Mouse (Mus musculus) MEL (cell line): ENCODE results near the gene Cd151. TPM values are rescaled to one million over a fixed set of nuclear protein-coding genes. Genes with fewer than 3 reads are reported as not detected.

Experiments
- DNase-seq: peaks from one replicate; pipeline ENCODE4 v3.0.0; 2011; ENCODE audit warnings: low read depth, low spot score
- H3K27ac ChIP-seq: 2 replicates; pipeline ENCODE4 v1.5.1; 2012; ENCODE audit warnings: low read depth, mild to moderate bottlenecking, control low read depth, low read length, moderate library complexity; ENCODE audit not compliant: control insufficient read depth
- H3K27me3 ChIP-seq, 2 experiments: fragments of 150-350 bp in 1 of 2; sonication (generic) in 1 of 2; 2 replicates each; pipeline ENCODE4 v1.6.1; 2012; ENCODE audit warnings: low read length in 2 of 2, mild to moderate bottlenecking in 2 of 2, improper control_type of control experiment in 1 of 2, moderate library complexity in 1 of 2; ENCODE audit not compliant: insufficient read depth in 2 of 2, control insufficient read depth in 1 of 2
- H3K36me3 ChIP-seq, 2 experiments: 2 replicates each; pipeline ENCODE4 v1.6.1; 2012 to 2014; ENCODE audit warnings: low read length in 2 of 2, improper control_type of control experiment in 1 of 2, inconsistent platforms in 1 of 2, mild to moderate bottlenecking in 1 of 2; ENCODE audit not compliant: insufficient read depth in 2 of 2, control insufficient read depth in 1 of 2
- H3K4me1 ChIP-seq, 2 experiments: fragments of 150-350 bp in 1 of 2; sonication (generic) in 1 of 2; 2 replicates each; pipeline ENCODE4 v1.6.1; 2012; ENCODE audit warnings: low read length in 2 of 2, improper control_type of control experiment in 1 of 2, mild to moderate bottlenecking in 1 of 2; ENCODE audit not compliant: insufficient read depth in 2 of 2, control insufficient read depth in 1 of 2
- H3K4me3 ChIP-seq, 2 experiments: fragments of 150-350 bp in 1 of 2; sonication (generic) in 1 of 2; 2 replicates each; pipeline ENCODE4 v1.5.1; 2012; ENCODE audit warnings: low read depth in 2 of 2, low read length in 2 of 2, mild to moderate bottlenecking in 2 of 2, moderate library complexity in 2 of 2, control low read depth in 1 of 2, improper control_type of control experiment in 1 of 2; ENCODE audit not compliant: control insufficient read depth in 1 of 2, insufficient read depth in 1 of 2
- H3K79me2 ChIP-seq: 2 replicates; pipeline ENCODE4 v1.6.1; 2012; ENCODE audit warnings: mild to moderate bottlenecking, low read length, moderate library complexity; ENCODE audit not compliant: control insufficient read depth, poor library complexity, insufficient read depth
- H3K9ac ChIP-seq: 2 replicates; pipeline ENCODE4 v1.6.1; 2012; ENCODE audit warnings: low read depth, mild to moderate bottlenecking, control low read depth, low read length, moderate library complexity; ENCODE audit not compliant: control insufficient read depth, poor library complexity, severe bottlenecking
- H3K9me3 ChIP-seq: fragments of 150-350 bp; sonication (generic); replicated peaks from 2 replicates; pipeline ENCODE4 v1.6.1; 2012; ENCODE audit warnings: mild to moderate bottlenecking, low read length, improper control_type of control experiment, moderate library complexity; ENCODE audit not compliant: insufficient read depth
- BHLHE40 ChIP-seq: IDR thresholded peaks from 2 replicates; pipeline ENCODE4 v1.6.1; 2012; ENCODE audit warnings: low read depth, mild to moderate bottlenecking, inconsistent platforms, low read length, improper control_type of control experiment, borderline replicate concordance
- CHD1 ChIP-seq: IDR thresholded peaks from 2 replicates; pipeline ENCODE4 v1.6.1; 2012; ENCODE audit warnings: low read depth, mild to moderate bottlenecking, inconsistent platforms, low read length, improper control_type of control experiment
- CTCF ChIP-seq, 3 experiments: IDR thresholded peaks in 2 of 3; conservative IDR thresholded peaks in 1 of 3; 2 replicates each; pipeline ENCODE4 v1.5.1; 2011 to 2012; ENCODE audit warnings: low read length in 3 of 3, low read depth in 2 of 3, mild to moderate bottlenecking in 2 of 3, improper control_type of control experiment in 1 of 3, inconsistent platforms in 1 of 3, mixed read lengths in 1 of 3, moderate library complexity in 1 of 3; ENCODE audit not compliant: control insufficient read depth in 1 of 3, insufficient read depth in 1 of 3, poor library complexity in 1 of 3, severe bottlenecking in 1 of 3
- ELF1 ChIP-seq: IDR thresholded peaks from 2 replicates; pipeline ENCODE4 v1.6.1; 2014; ENCODE audit warnings: low read depth, mild to moderate bottlenecking, inconsistent platforms, low read length, improper control_type of control experiment, moderate library complexity
- JUND ChIP-seq: IDR thresholded peaks from 2 replicates; pipeline ENCODE4 v1.6.1; 2011; ENCODE audit warnings: low read depth, mild to moderate bottlenecking, improper control_type of control experiment, low read length
- KAT2A ChIP-seq: conservative IDR thresholded peaks from 2 replicates; pipeline ENCODE4 v1.6.1; 2012; ENCODE audit warnings: low read depth, low read length, improper control_type of control experiment, inconsistent platforms
- MEF2A ChIP-seq: IDR thresholded peaks from 2 replicates; pipeline ENCODE4 v1.6.1; 2014; ENCODE audit warnings: low read depth, mild to moderate bottlenecking, inconsistent platforms, low read length, improper control_type of control experiment; ENCODE audit not compliant: poor library complexity, insufficient replicate concordance, severe bottlenecking; ENCODE audit errors: extremely low read depth
- MXI1 ChIP-seq: IDR thresholded peaks from 2 replicates; pipeline ENCODE4 v1.6.1; 2011; ENCODE audit warnings: mild to moderate bottlenecking, low read depth, low read length, improper control_type of control experiment
- MYB ChIP-seq: IDR thresholded peaks from 2 replicates; pipeline ENCODE4 v1.6.1; 2011; ENCODE audit warnings: mild to moderate bottlenecking, low read depth, low read length, improper control_type of control experiment
- MYC ChIP-seq: IDR thresholded peaks from 2 replicates; pipeline ENCODE4 v1.6.1; 2011; ENCODE audit warnings: low read depth, mild to moderate bottlenecking, low read length, improper control_type of control experiment, moderate library complexity
- NRF1 ChIP-seq: IDR thresholded peaks from 2 replicates; pipeline ENCODE4 v1.6.1; 2014; ENCODE audit warnings: low read depth, mild to moderate bottlenecking, inconsistent platforms, low read length, improper control_type of control experiment, moderate library complexity; ENCODE audit not compliant: poor library complexity, insufficient read depth, severe bottlenecking
- POLR2A ChIP-seq, 2 experiments: IDR thresholded peaks; 2 replicates each; pipeline ENCODE4 v1.6.1; 2011 to 2012; ENCODE audit warnings: low read length in 2 of 2, mild to moderate bottlenecking in 2 of 2, control low read depth in 1 of 2, improper control_type of control experiment in 1 of 2, low read depth in 1 of 2, moderate library complexity in 1 of 2; ENCODE audit not compliant: control insufficient read depth in 1 of 2, insufficient read depth in 1 of 2, poor library complexity in 1 of 2
- RCOR1 ChIP-seq: IDR thresholded peaks from 2 replicates; pipeline ENCODE4 v1.6.1; 2012; ENCODE audit warnings: low read depth, mild to moderate bottlenecking, inconsistent platforms, low read length, improper control_type of control experiment
- SIN3A ChIP-seq: IDR thresholded peaks from 2 replicates; pipeline ENCODE4 v1.6.1; 2012; ENCODE audit warnings: low read length, improper control_type of control experiment, inconsistent platforms
- SMC3 ChIP-seq: IDR thresholded peaks from 2 replicates; pipeline ENCODE4 v1.6.1; 2011; ENCODE audit warnings: low read depth, low read length, improper control_type of control experiment
- TAL1 ChIP-seq: IDR thresholded peaks from 2 replicates; pipeline ENCODE4 v1.6.1; 2012; ENCODE audit warnings: mild to moderate bottlenecking, inconsistent platforms, low read length, moderate library complexity, mixed read lengths
- USF2 ChIP-seq, 2 experiments: IDR thresholded peaks; 2 replicates each; pipeline ENCODE4 v1.6.1; 2011 to 2012; ENCODE audit warnings: improper control_type of control experiment in 2 of 2, low read length in 2 of 2, borderline replicate concordance in 1 of 2, inconsistent platforms in 1 of 2, low read depth in 1 of 2, mild to moderate bottlenecking in 1 of 2; ENCODE audit not compliant: insufficient read depth in 1 of 2
- ZKSCAN1 ChIP-seq: IDR thresholded peaks from 2 replicates; pipeline ENCODE4 v1.6.1; 2012; ENCODE audit warnings: low read depth, mild to moderate bottlenecking, inconsistent platforms, low read length, improper control_type of control experiment, moderate library complexity
- ZMIZ1 ChIP-seq: IDR thresholded peaks from 2 replicates; pipeline ENCODE4 v1.6.1; 2012; ENCODE audit warnings: low read depth, mild to moderate bottlenecking, inconsistent platforms, low read length, improper control_type of control experiment, moderate library complexity
- polyA plus RNA-seq, 2 experiments: library from polyadenylated mRNA; stranded (reverse) in 1 of 2; unstranded in 1 of 2; fragments of >175 nt in 1 of 2; fragments of >200 nt in 1 of 2; gene quantifications; 2 replicates each; pipeline versions ENCODE4 v1.2.1 to v1.2.4; 2012; ENCODE audit warnings: low replicate concordance in 2 of 2, low read depth in 1 of 2; ENCODE audit not compliant: insufficient read length in 2 of 2, insufficient read depth in 1 of 2, missing spikeins in 1 of 2
- total RNA-seq: library from RNA; depleted of rRNA; stranded (reverse); fragments of 300-350 nt; gene quantifications from 2 replicates; pipeline ENCODE4 v1.2.3, GENCODE M21; 2012

Gene Cd151
- total and polyA plus RNA-seq, 3 experiments = 40.6 to 86.6 TPM; not detected in 1

- TF ChIP-seq BHLHE40 = no peak
- no peak for TF ChIP-seq RCOR1
- TF ChIP-seq SMC3 = no peak
- TF ChIP-seq POLR2A (IDR thresholded peaks at IDR 0.05; ENCODE audit: control insufficient read depth in 1 of 2, insufficient read depth in 1 of 2, low read depth in 1 of 2, low read length in 2 of 2, poor library complexity in 1 of 2) = no peak
- no peak for TF ChIP-seq SIN3A
- TF ChIP-seq MYC = no peak
- TF ChIP-seq ELF1 = no peak
- TF ChIP-seq USF2 (IDR thresholded peaks at IDR 0.05; ENCODE audit: borderline replicate concordance in 1 of 2, insufficient read depth in 1 of 2, low read depth in 1 of 2, low read length in 2 of 2) = no peak
- TF ChIP-seq KAT2A = no peak
- no peak for TF ChIP-seq MYB
- TF ChIP-seq MEF2A = no peak
- no peak for TF ChIP-seq JUND
- TF ChIP-seq TAL1 = no peak
- no peak for TF ChIP-seq CHD1
- TF ChIP-seq MXI1 = no peak
- TF ChIP-seq NRF1 = no peak
- no peak for TF ChIP-seq ZMIZ1
- no peak for TF ChIP-seq CTCF (IDR thresholded peaks at IDR 0.05 in 2 of 3, conservative IDR thresholded peaks at IDR 0.05 in 1 of 3; ENCODE audit: control insufficient read depth in 1 of 3, insufficient read depth in 1 of 3, low read depth in 2 of 3, low read length in 3 of 3, poor library complexity in 1 of 3, severe bottlenecking in 1 of 3)
- TF ChIP-seq ZKSCAN1 = no peak
- no peak overlapping the region for H3K4me3 ChIP-seq
- no peaks in the 10 kb centered on the region for H3K27me3 ChIP-seq
- peaks cover 0 to 10% of the 10 kb centered on the region in 2 experiments; a peak in 2 of 4 replicates for H3K36me3 ChIP-seq
- no peaks in the 10 kb centered on the region for H3K9me3 ChIP-seq
- H3K9ac ChIP-seq = no peak overlapping the region
- peaks cover 8% of the 10 kb centered on the region; the same call in 1 of the 2 replicates for H3K79me2 ChIP-seq
- no peak for DNase-seq
- H3K27ac ChIP-seq = no peak overlapping the region
- H3K4me1 ChIP-seq = peaks cover 0 to 13% of the 10 kb centered on the region in 2 experiments; a peak in 3 of 4 replicates
Observed at GRCm38 (mm10) chr7:141429840-141430584, 37.2 kb upstream of the Cd151 start.
